Mouse (Mus musculus) hindbrain, embryonic 11.5 days (tissue): ENCODE measurements at regions not wholly inside any gene's neighbourhood (a gene's known extent, or its start where the extent isn't known, plus 50 kb on each side); places are given as distances from the start of the nearest gene placed in this dataset.

ENCODE experiments used
- ATAC-seq: fragments of 200-750 bp; cut with Nextera tagmentation; 2 replicates; pipeline ENCODE4 v1.8.0; 2017; ENCODE audit warnings: mild to moderate bottlenecking, moderate TSS enrichment, moderate library complexity; ENCODE audit not compliant: low FRiP score
- DNase-seq: peaks from one replicate; pipeline ENCODE4 v3.0.0-alpha.2; 2015; ENCODE audit warnings: low spot score
- H3K27ac ChIP-seq: fragments of 300-500 bp; sonication (generic); 2 replicates; pipeline ENCODE4 v1.5.1; 2014; ENCODE audit warnings: mild to moderate bottlenecking, low read depth, low read length
- H3K27me3 ChIP-seq: fragments of 300-500 bp; sonication (generic); 2 replicates; pipeline ENCODE4 v1.6.1; 2014; ENCODE audit warnings: mild to moderate bottlenecking, low read length, moderate library complexity, mixed read lengths; ENCODE audit not compliant: control insufficient read depth, insufficient read depth
- H3K36me3 ChIP-seq: fragments of 300-500 bp; sonication (generic); 2 replicates; pipeline ENCODE4 v1.6.1; 2014; ENCODE audit warnings: mild to moderate bottlenecking, low read length, moderate library complexity, mixed read lengths; ENCODE audit not compliant: control insufficient read depth, insufficient read depth
- H3K4me1 ChIP-seq: fragments of 300-500 bp; sonication (generic); replicated peaks from 2 replicates; pipeline ENCODE4 v1.6.1; 2014; ENCODE audit warnings: low read length, mixed read lengths; ENCODE audit not compliant: control insufficient read depth, insufficient read depth
- H3K4me2 ChIP-seq: fragments of 300-500 bp; sonication (generic); replicated peaks from 2 replicates; pipeline ENCODE4 v1.6.1; 2014; ENCODE audit warnings: mild to moderate bottlenecking, low read depth, low read length
- H3K4me3 ChIP-seq: fragments of 300-500 bp; sonication (generic); 2 replicates; pipeline ENCODE4 v1.5.1; 2014; ENCODE audit warnings: low read depth, low read length
- H3K9ac ChIP-seq: fragments of 300-500 bp; sonication (generic); 2 replicates; pipeline ENCODE4 v1.6.1; 2014; ENCODE audit warnings: low read depth, low read length
- H3K9me3 ChIP-seq: fragments of 300-500 bp; sonication (generic); 2 replicates; pipeline ENCODE4 v1.6.1; 2016; ENCODE audit warnings: low read length; ENCODE audit not compliant: control insufficient read depth
- WGBS: fragments of 180-500 bp; shearing (Covaris S2); extraction: QIAGEN DNeasy Blood & Tissue Kit; methylation state at CpG from one replicate; pipeline ENCODE4 v1.1.7; 2014; 5-methylcytosine and 5-hydroxymethylcytosine counted together

DNA sequence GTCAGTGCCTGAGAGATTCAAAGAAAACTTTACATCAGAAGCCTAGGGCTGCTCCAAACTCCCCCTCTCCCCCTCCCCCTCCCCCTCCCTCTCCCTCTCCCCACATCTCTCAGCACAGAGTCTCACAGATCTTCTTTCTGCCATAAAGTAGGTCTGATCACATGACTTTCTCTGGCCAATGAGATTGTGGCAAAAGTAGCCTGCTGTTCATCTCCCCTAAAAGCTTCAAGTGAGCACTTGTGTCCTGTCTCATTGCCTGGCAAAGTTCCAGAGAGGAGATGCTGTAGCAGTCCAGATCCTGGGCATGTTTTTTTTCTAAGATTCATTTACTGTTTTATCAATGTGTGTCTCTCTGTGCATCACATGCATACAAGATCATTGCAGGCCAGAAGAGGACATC is 234.5 kb upstream of the Mgmt start:
- H3K9me3 ChIP-seq = no peaks in the 10 kb centered on the region
- no peak overlapping the region for H3K9ac ChIP-seq
- ATAC-seq (no peak), DNase-seq (no peak)
- H3K4me3 ChIP-seq = no peak overlapping the region
- no peak overlapping the region for H3K4me2 ChIP-seq
- H3K27ac ChIP-seq = no peak overlapping the region
- no peaks in the 10 kb centered on the region for H3K4me1 ChIP-seq
- H3K27me3 ChIP-seq = no peaks in the 10 kb centered on the region
- H3K36me3 ChIP-seq = no peaks in the 10 kb centered on the region

DNA sequence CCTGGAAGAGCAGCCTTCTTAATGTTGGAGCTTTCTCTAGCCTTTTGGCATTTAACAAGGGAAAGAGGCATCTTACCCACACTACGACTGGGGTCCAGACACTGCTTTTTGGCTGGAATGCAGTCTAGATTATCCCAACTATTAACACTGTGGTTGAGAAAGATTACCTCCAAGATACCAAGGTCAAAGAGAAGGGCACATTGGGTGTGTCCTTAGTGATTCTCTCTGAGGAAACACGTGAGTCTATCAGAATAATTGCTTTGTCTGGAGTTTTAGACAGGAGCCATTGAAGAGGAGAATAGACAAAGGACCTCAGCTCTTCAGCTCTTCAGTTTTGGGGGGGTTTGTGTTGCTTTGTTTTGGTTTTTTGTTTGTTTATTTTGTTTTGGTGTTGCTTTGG is 234.0 kb upstream of the Mgmt start:
- no peak for ATAC-seq
- Histone ChIP-seq H3K27ac (no peak overlapping the region), H3K27me3 (no peaks in the 10 kb centered on the region), H3K9me3 (no peaks in the 10 kb centered on the region), H3K36me3 (no peaks in the 10 kb centered on the region), H3K4me3 (no peak overlapping the region), H3K4me2 (no peak overlapping the region), H3K9ac (no peak overlapping the region), H3K4me1 (no peaks in the 10 kb centered on the region)
- no peak for DNase-seq
- WGBS = 64% methylated on average over 2 of the region's 2 CpGs

DNA sequence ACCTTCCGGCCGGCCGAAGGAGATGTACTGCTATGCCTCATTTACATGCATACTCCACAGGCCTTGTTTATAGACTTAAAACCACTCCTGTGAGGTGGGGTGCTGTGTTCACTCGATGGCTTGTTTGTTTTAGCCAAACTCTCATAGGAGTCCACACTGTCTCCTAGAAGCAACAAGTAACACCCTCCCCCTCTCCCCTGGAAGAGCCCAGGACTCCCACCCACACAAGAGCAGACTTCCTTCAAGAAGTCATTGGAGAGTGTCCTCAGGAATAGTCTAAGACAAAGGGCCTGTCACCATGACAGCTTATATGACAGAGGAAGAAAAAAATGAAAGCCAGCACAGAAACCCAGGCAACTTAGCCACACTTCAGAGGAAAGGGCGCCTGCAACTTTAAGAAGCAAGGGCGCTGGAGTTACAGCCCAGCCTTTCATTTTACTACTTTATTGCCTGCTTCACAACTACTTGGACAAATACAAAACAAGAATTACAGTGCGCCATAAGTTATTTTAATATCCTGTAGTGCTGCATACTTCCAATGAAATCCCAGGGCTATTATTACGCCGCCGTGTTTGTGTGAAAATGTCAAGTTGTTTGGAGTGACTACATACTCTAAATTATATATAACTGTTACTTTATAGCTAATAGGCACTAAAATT is 229.9 kb upstream of the Mgmt start:
- H3K27me3 ChIP-seq = no peaks in the 10 kb centered on the region
- H3K4me1 ChIP-seq = no peaks in the 10 kb centered on the region
- no peak overlapping the region for H3K27ac ChIP-seq
- no peak for ATAC-seq
- WGBS = 73% methylated on average over 10 of the region's 10 CpGs
- no peak overlapping the region for H3K4me2 ChIP-seq
- no peak overlapping the region for H3K9ac ChIP-seq
- H3K9me3 ChIP-seq = no peaks in the 10 kb centered on the region
- no peak for DNase-seq
- no peak overlapping the region for H3K4me3 ChIP-seq
- H3K36me3 ChIP-seq = no peaks in the 10 kb centered on the region

DNA sequence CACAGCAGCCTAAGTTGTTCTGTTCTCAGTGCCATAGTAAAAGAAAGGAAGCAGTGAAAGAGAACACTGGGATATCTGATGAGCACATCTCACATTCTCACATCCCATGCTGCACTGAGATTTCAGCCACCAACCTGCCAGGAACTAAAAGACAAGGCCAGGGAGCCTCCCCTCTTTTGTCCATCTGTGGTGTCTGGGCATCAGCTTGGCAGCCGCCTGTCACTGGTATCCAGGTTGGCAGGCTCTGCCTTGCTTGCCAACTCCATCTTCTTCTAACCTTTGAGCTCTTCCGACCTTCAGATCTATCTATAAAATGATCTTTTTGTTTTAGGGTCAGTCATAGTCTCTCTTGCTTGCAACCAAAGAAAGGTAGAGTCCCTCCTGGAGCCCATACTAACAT is 228.5 kb upstream of the Mgmt start:
- ATAC-seq (no peak), DNase-seq (no peak)
- 84% methylated on average over 2 of the region's 2 CpGs for WGBS
- Histone ChIP-seq H3K27me3 (no peaks in the 10 kb centered on the region), H3K9me3 (no peaks in the 10 kb centered on the region), H3K9ac (no peak overlapping the region), H3K4me1 (no peaks in the 10 kb centered on the region), H3K4me3 (no peak overlapping the region), H3K27ac (no peak overlapping the region), H3K36me3 (no peaks in the 10 kb centered on the region), H3K4me2 (no peak overlapping the region)

DNA sequence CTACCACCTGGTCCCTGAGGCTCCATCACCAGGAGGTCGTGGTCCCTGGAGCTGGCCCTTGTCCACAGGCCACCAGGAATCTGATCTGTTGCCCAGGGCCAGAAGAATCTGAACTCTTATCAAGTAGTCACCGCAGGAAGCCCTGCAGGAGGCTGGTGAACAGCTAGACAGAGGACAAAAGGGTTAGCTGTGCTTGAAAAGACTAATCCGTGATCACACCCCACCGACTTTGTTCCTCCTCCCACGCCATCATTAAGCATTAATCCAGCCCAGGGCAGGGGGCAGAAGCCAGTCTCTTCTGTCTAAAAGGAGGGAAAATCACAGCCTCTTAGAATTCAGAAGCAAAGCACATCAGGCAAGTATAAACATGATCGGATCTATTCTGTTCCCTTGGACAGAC is 227.7 kb upstream of the Mgmt start:
- no peak overlapping the region for H3K4me2 ChIP-seq
- DNase-seq (no peak), ATAC-seq (no peak)
- no peak overlapping the region for H3K4me3 ChIP-seq
- H3K36me3 ChIP-seq = no peaks in the 10 kb centered on the region
- H3K4me1 ChIP-seq = no peaks in the 10 kb centered on the region
- no peak overlapping the region for H3K9ac ChIP-seq
- no peaks in the 10 kb centered on the region for H3K27me3 ChIP-seq
- H3K27ac ChIP-seq = no peak overlapping the region
- no peaks in the 10 kb centered on the region for H3K9me3 ChIP-seq
- WGBS = 3% methylated on average over 6 of the region's 6 CpGs

DNA sequence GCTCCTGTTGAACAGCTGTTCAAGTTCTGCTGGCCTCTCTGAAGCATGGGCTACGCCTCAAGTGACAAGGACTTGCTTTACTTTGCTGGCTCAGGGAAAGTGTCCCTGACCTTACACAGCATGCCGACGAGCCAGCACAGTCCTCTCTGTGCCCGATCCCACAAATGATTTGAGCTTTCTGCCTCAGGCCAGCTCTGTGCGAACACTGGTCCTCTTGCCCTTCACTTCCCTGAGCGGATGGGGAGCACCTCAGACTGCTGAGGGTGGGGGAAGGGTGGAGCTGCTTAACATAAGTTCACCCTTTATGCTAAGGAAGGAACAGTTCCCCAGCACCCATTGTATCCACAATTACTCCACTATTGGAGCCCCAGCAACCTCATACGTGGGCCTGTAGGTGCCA is 223.7 kb upstream of the Mgmt start:
- H3K27me3 ChIP-seq = no peaks in the 10 kb centered on the region

DNA sequence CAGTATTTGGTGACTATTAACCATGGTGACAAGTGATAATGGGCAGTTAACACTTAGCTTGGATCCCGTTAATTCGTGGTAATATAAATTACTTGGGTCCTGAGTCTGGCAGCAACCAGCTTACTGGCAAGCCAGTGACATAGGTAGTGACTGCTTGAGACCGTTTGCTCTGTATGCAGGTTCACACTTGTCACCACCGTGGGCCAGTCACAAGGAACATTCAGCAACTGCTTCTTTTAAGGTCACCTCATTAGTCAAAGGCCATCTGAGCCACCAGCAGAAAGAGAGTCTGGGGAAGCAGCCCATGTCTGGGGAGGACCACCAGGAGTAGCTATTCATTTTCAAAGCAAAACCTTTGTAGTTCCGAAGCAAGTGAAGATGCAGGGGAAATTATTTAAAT is 220.3 kb upstream of the Mgmt start:
- Histone ChIP-seq H3K4me1 (no peaks in the 10 kb centered on the region; the same call in 1 of the 2 replicates), H3K27me3 (no peaks in the 10 kb centered on the region), H3K9me3 (no peaks in the 10 kb centered on the region), H3K4me3 (no peak overlapping the region), H3K36me3 (no peaks in the 10 kb centered on the region), H3K27ac (no peak overlapping the region), H3K9ac (no peak overlapping the region), H3K4me2 (no peak overlapping the region)
- ATAC-seq (no peak), DNase-seq (no peak)
- 55% methylated on average over 5 of the region's 5 CpGs for WGBS

More for the DNA sequence above, 223.7 kb upstream of the Mgmt start:
- Histone ChIP-seq H3K4me1 (no peaks in the 10 kb centered on the region), H3K27ac (no peak overlapping the region), H3K36me3 (no peaks in the 10 kb centered on the region), H3K9me3 (no peaks in the 10 kb centered on the region), H3K9ac (no peak overlapping the region), H3K4me3 (no peak overlapping the region), H3K4me2 (no peak overlapping the region)
- ATAC-seq = no peak
- WGBS = 77% methylated on average over 7 of the region's 7 CpGs
- DNase-seq = no peak

DNA sequence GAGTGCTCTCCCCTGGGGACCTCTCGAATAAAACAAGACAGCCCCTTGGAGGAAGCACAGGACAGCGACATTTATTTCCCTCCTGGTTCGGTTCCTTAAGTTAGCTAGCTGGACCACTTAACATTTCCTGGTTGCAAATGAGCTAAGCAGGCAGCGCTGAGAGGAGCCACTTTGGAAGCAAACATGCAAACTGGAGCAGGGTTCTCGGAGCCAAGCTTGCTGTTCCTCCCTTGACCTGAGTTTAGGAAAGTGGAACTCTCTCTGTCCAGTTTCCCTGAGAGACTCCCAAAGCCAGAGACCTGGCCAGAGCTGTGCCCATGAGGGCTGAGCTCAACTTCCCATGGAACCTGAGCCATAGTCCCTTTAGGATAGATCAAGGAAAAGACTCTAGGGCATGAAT is 219.4 kb upstream of the Mgmt start:
- 52% methylated on average over 5 of the region's 5 CpGs for WGBS
- DNase-seq = no peak
- Histone ChIP-seq H3K9me3 (no peaks in the 10 kb centered on the region), H3K4me2 (no peak overlapping the region), H3K9ac (no peak overlapping the region), H3K36me3 (no peaks in the 10 kb centered on the region), H3K4me1 (no peaks in the 10 kb centered on the region; the same call in 1 of the 2 replicates), H3K4me3 (no peak overlapping the region), H3K27ac (no peak overlapping the region), H3K27me3 (no peaks in the 10 kb centered on the region)
- ATAC-seq = no peak

DNA sequence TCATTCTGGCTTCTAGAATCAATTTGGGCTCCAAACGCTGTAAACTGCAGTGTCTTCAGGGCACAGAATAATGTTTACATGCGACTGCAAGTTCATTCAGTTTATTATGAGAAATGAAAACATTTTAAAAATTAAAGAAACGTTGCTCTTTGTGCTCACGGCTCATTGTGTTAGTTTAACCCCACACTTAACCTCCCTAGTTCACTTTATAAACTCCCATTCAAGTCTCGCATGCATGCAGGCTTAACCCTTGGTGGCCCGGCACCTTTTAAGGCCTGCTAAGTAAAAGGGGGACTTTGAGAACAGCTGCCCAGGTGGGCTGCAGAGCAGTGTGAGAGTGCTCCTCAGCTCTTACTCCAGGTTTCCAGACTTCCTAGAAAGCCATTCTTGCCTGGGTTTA is 218.3 kb upstream of the Mgmt start:
- no peak overlapping the region for H3K4me2 ChIP-seq
- H3K9ac ChIP-seq = no peak overlapping the region
- H3K27me3 ChIP-seq = no peaks in the 10 kb centered on the region
- DNase-seq = peak; percentile 34
- H3K4me1 ChIP-seq = no peaks in the 10 kb centered on the region; the same call in 1 of the 2 replicates
- no peak overlapping the region for H3K4me3 ChIP-seq
- H3K27ac ChIP-seq = no peak overlapping the region
- WGBS = 21% methylated on average over 6 of the region's 6 CpGs
- no peak for ATAC-seq
- H3K36me3 ChIP-seq = no peaks in the 10 kb centered on the region
- H3K9me3 ChIP-seq = no peaks in the 10 kb centered on the region
